Mouse (Mus musculus): ENCODE results near the gene Bicral.

DNA sequence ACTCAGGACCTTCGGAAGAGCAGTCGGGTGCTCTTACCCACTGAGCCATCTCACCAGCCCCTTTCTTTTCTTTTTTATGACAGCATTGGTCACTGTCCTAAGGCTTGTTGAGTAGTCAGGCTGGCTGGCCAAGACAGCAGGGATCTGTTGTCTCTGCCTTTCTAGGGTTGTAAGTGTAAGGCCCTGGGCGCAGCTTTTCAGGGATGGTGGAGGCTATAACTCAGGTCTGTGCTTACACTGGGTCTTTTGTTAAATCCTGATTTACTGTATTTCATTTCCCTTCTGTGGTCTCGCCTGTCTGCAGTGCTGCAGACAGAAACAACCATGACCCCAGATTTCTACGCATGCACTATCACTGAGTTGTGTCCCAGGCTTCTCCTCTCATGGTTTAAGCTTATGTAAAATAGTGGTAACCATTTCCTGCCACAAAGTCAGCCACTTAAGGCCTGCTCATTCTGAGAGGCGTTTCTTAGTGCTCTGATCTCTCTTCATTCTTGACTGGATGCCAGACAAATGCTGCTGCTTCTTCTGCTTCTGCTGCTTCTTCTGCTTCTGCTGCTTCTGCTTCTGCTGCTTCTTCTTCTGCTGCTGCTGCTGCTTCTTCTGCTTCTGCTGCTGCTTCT, 23.1 kb downstream of the Bicral start:
- no peak for TF ChIP-seq POLR2A (IDR thresholded peaks at IDR 0.05; ENCODE audit: insufficient read depth, low read depth, low read length)
- TF ChIP-seq CTCF (IDR thresholded peaks at IDR 0.05; ENCODE audit: insufficient read depth, low read depth, low read length) = no peak
